Mouse (Mus musculus) midbrain, embryonic 15.5 days (tissue): ENCODE results near the gene Galnt2. TPM values are rescaled to one million over a fixed set of nuclear protein-coding genes. Genes with fewer than 3 reads are reported as not detected.
A peak's percentile ranks its signal among the peaks of the same experiment; 100 is the strongest.

Source experiments
- ATAC-seq: fragments of 200-750 bp; cut with Nextera tagmentation; replicated peaks from 2 replicates; pipeline ENCODE4 v1.8.0; 2017; ENCODE audit warnings: moderate TSS enrichment
- H3K27ac ChIP-seq: fragments of 300-500 bp; sonication (generic); 2 replicates; pipeline ENCODE4 v1.5.1; 2015; ENCODE audit warnings: mild to moderate bottlenecking, inconsistent platforms
- H3K27me3 ChIP-seq: fragments of 300-500 bp; sonication (generic); replicated peaks from 2 replicates; pipeline ENCODE4 v1.6.1; 2015; ENCODE audit warnings: inconsistent platforms
- H3K36me3 ChIP-seq: fragments of 300-500 bp; sonication (generic); replicated peaks from 2 replicates; pipeline ENCODE4 v1.6.1; 2015; ENCODE audit warnings: inconsistent platforms
- H3K4me1 ChIP-seq: fragments of 300-500 bp; sonication (generic); 2 replicates; pipeline ENCODE4 v1.6.1; 2015; ENCODE audit warnings: inconsistent platforms
- H3K4me2 ChIP-seq: fragments of 300-500 bp; sonication (generic); 2 replicates; pipeline ENCODE4 v1.6.1; 2015; ENCODE audit warnings: inconsistent platforms, mild to moderate bottlenecking, moderate library complexity
- H3K4me3 ChIP-seq: fragments of 300-500 bp; sonication (generic); 2 replicates; pipeline ENCODE4 v1.5.1; 2015; ENCODE audit warnings: mild to moderate bottlenecking, inconsistent platforms
- H3K9ac ChIP-seq: fragments of 300-500 bp; sonication (generic); 2 replicates; pipeline ENCODE4 v1.6.1; 2015; ENCODE audit warnings: mild to moderate bottlenecking, inconsistent platforms
- H3K9me3 ChIP-seq: fragments of 300-500 bp; sonication (generic); 2 replicates; pipeline ENCODE4 v1.6.1; 2016; ENCODE audit warnings: inconsistent platforms
- WGBS: fragments of 180-500 bp; shearing (Covaris S2); methylation state at CpG from one replicate; pipeline ENCODE4 v1.1.7; 2015; ENCODE audit warnings: mixed read lengths; 5-methylcytosine and 5-hydroxymethylcytosine counted together
- polyA plus RNA-seq: library from polyadenylated mRNA; unstranded; fragments of >200 nt; fragmentation: Nextera tagmentation; extraction: Ambion mirVana; gene quantifications from 2 replicates; pipeline ENCODE4 v1.2.1, GENCODE M21; 2015

The Galnt2 gene
- polyA plus RNA-seq, 1 experiment from 2014 or later: 67.4 TPM

- Histone ChIP-seq H3K9ac (no peak overlapping the region), H3K4me2 (no peak overlapping the region), H3K4me1 (peaks cover 54% of the 10 kb centered on the region), H3K27ac (no peak overlapping the region), H3K9me3 (no peaks in the 10 kb centered on the region), H3K27me3 (no peaks in the 10 kb centered on the region), H3K36me3 (no peaks in the 10 kb centered on the region), H3K4me3 (no peak overlapping the region)
- 84% methylated on average over 6 of the region's 6 CpGs for WGBS
- ATAC-seq: no peak
These were observed 8.2 kb downstream of the Galnt2 start for GRCm38 (mm10) chr8:124239350-124239749.

GRCm38 (mm10) chr8:124240932-124241331, 9.7 kb downstream of the Galnt2 start:
- Histone ChIP-seq H3K9ac (0 out of 2 replicates have a peak overlapping the region, but pooled peaks have one; percentile 2), H3K27ac (0 out of 2 replicates have a peak overlapping the region, but pooled peaks have one; percentile 40)

GRCm38 (mm10) chr8:124242208-124242607, 11.0 kb downstream of the Galnt2 start:
- H3K9me3 ChIP-seq: no peaks in the 10 kb centered on the region
- no peaks in the 10 kb centered on the region for H3K36me3 ChIP-seq
- no peak overlapping the region for H3K4me2 ChIP-seq
- H3K4me3 ChIP-seq: no peak overlapping the region
- H3K4me1 ChIP-seq: peaks cover 41% of the 10 kb centered on the region
- no peak overlapping the region for H3K27ac ChIP-seq
- H3K9ac ChIP-seq: no peak overlapping the region
- no peak for ATAC-seq
- WGBS: 78% methylated on average over 6 of the region's 6 CpGs
- no peaks in the 10 kb centered on the region for H3K27me3 ChIP-seq

More at GRCm38 (mm10) chr8:124240932-124241331, 9.7 kb downstream of the Galnt2 start:
- Histone ChIP-seq H3K4me1 (peaks cover 38% of the 10 kb centered on the region), H3K36me3 (no peaks in the 10 kb centered on the region), H3K4me3 (no peak overlapping the region), H3K27me3 (no peaks in the 10 kb centered on the region), H3K9me3 (no peaks in the 10 kb centered on the region), H3K4me2 (no peak overlapping the region)
- WGBS: 76% methylated on average over 8 of the region's 8 CpGs
- no peak for ATAC-seq

DNA sequence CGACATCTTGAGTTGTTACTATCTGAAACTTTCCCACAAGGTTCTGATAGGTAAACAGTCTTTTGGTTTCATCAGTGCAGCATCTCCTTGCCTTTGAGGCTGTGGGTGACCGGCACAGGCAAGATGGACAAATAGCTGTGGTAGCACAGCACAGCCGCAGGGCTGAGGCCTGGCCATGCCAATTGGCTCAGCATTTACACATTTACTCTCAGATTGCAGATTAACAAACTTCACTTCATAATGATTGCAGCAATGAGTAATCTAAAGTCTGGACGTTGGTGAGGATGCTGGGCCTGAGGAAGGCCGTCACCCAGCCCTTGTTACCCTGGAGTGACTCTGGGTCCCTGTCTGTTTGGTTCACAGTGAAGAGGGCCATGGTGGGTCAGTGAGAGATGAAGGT, 11.7 kb downstream of the Galnt2 start:
- no peaks in the 10 kb centered on the region for H3K9me3 ChIP-seq
- H3K36me3 ChIP-seq: no peaks in the 10 kb centered on the region
- H3K9ac ChIP-seq: no peak overlapping the region
- no peaks in the 10 kb centered on the region for H3K27me3 ChIP-seq
- no peak for ATAC-seq
- 95% methylated on average over 5 of the region's 5 CpGs for WGBS
- H3K4me3 ChIP-seq: no peak overlapping the region
- H3K4me2 ChIP-seq: no peak overlapping the region
- H3K4me1 ChIP-seq: peaks cover 41% of the 10 kb centered on the region
- no peak overlapping the region for H3K27ac ChIP-seq

DNA sequence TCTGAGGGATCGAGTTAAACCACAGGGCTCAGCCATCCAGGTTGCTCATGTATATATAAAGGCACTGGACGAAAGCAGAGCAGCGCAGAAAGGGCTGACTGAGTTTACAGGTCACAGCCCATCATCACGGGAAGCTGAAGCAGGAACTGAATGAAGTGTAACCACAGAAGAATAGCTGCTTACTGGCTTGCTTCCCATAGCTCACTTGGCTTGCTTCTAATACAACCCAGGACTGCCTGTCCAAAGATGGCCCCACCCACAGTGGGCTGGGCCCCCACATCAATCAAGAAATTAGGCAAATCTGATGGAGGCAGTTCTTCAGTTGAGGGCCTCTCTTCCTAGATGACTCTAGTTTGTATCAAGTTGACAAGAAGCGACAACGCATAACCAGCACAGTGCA, 16.4 kb downstream of the Galnt2 start:
- 87% methylated on average over 6 of the region's 6 CpGs for WGBS
- Histone ChIP-seq H3K9me3 (no peaks in the 10 kb centered on the region), H3K4me2 (no peak overlapping the region), H3K4me1 (peaks cover 11% of the 10 kb centered on the region), H3K4me3 (no peak overlapping the region), H3K27me3 (no peaks in the 10 kb centered on the region), H3K27ac (no peak overlapping the region), H3K36me3 (no peaks in the 10 kb centered on the region), H3K9ac (no peak overlapping the region)
- no peak for ATAC-seq

GRCm38 (mm10) chr8:124248688-124249087, 17.5 kb downstream of the Galnt2 start:
- Histone ChIP-seq H3K9me3 (no peaks in the 10 kb centered on the region), H3K4me2 (no peak overlapping the region), H3K4me3 (no peak overlapping the region), H3K27ac (no peak overlapping the region), H3K4me1 (peaks cover 15% of the 10 kb centered on the region), H3K36me3 (no peaks in the 10 kb centered on the region), H3K27me3 (no peaks in the 10 kb centered on the region), H3K9ac (no peak overlapping the region)
- WGBS: 96% methylated on average over 6 of the region's 6 CpGs
- no peak for ATAC-seq

GRCm38 (mm10) chr8:124250255-124250654, 19.1 kb downstream of the Galnt2 start:
- Histone ChIP-seq H3K36me3 (no peaks in the 10 kb centered on the region), H3K4me3 (no peak overlapping the region), H3K9ac (no peak overlapping the region), H3K27me3 (no peaks in the 10 kb centered on the region), H3K9me3 (no peaks in the 10 kb centered on the region), H3K4me1 (peaks cover 15% of the 10 kb centered on the region), H3K4me2 (no peak overlapping the region), H3K27ac (no peak overlapping the region)
- WGBS: 34% methylated on average over 3 of the region's 3 CpGs
- ATAC-seq: no peak

DNA sequence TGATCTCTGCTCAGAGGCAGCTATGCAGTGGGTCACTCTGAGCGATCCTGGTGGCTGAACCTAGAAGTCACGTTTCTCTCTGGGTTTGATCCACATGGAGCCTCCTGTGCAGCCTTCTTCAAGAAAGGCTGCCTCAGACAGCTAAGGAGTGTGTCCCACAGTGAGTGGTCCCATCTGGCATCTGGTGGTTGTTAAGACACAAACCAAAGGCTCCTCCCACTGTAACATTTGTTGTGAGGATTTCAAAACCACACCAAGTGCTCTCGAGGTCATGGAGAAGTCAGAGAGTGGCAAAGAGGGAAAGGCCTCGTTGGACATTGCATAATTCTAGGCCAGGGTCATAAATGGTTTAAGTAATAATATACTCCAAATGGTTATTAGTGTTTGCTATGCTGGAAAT, 19.6 kb downstream of the Galnt2 start:
- Histone ChIP-seq H3K4me1 (peaks cover 17% of the 10 kb centered on the region), H3K27ac (no peak overlapping the region), H3K4me2 (no peak overlapping the region), H3K9ac (no peak overlapping the region), H3K36me3 (no peaks in the 10 kb centered on the region), H3K4me3 (no peak overlapping the region), H3K9me3 (no peaks in the 10 kb centered on the region), H3K27me3 (no peaks in the 10 kb centered on the region)
- 41% methylated on average over 4 of the region's 4 CpGs for whole genome bisulfite sequencing
- ATAC-seq: no peak

- H3K9ac ChIP-seq: no peak overlapping the region
- no peaks in the 10 kb centered on the region for H3K36me3 ChIP-seq
- no peak overlapping the region for H3K4me3 ChIP-seq
- H3K4me1 ChIP-seq: peaks cover 32% of the 10 kb centered on the region
- ATAC-seq: no peak
- H3K27ac ChIP-seq: no peak overlapping the region
- H3K27me3 ChIP-seq: no peaks in the 10 kb centered on the region
- H3K4me2 ChIP-seq: no peak overlapping the region
- WGBS: 89% methylated on average over 5 of the region's 5 CpGs
- no peaks in the 10 kb centered on the region for H3K9me3 ChIP-seq
These were observed 21.4 kb downstream of the Galnt2 start for GRCm38 (mm10) chr8:124252533-124252950.

DNA sequence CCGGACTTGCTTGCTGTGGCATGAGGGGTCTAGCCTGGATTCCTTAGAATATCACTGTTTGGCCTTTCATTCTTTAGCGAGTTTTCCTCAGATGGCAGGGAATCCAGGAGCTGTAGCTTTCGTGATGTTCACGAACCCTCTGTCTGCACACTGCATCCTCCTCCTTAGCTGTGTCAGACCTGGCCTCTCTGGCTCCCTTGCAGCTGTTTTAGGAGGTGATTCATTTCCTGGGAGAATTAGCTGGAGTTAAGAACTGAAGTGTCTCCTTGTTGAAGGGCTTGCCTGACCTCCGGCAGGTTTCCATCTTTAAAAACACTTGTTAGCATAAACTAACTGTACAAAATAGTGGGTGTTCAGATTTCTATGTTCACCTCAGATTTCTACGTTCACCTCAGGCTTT, 22.7 kb downstream of the Galnt2 start:
- 91% methylated on average over 6 of the region's 6 CpGs for WGBS
- H3K4me1 ChIP-seq: peaks cover 46% of the 10 kb centered on the region
- ATAC-seq: no peak

DNA sequence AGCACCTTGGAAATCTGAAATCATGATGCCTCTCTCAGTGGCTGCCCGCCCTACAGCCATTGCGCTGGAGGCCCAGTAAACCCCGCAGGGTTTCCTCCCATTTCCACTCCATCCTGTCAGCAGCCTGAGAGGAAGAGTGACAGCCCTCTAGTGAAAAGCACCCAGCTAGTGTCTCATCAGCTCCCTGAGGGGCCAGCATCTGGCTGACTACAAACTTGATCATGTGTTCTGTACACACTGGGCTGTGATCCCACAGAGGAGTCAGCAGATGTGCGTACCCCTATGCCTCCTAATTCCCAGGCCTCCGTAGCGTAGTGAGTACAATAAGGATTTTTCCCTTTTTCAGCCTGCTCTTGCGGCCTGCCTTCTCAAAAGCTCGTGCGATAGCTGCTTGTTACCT, 25.6 kb downstream of the Galnt2 start:
- H3K9ac ChIP-seq: no peak overlapping the region; the same call in 1 of the 2 replicates
- peak overlapping the region; percentile 72 for H3K27ac ChIP-seq
- 52% methylated on average over 9 of the region's 9 CpGs for WGBS
- H3K36me3 ChIP-seq: no peaks in the 10 kb centered on the region
- no peak overlapping the region for H3K4me3 ChIP-seq
- peak; percentile 41; the same call in 1 of the 2 replicates for ATAC-seq
- no peaks in the 10 kb centered on the region for H3K27me3 ChIP-seq
- no peak overlapping the region for H3K4me2 ChIP-seq
- no peaks in the 10 kb centered on the region for H3K9me3 ChIP-seq
- H3K4me1 ChIP-seq: peaks cover 58% of the 10 kb centered on the region

More for the DNA sequence above, 22.7 kb downstream of the Galnt2 start:
- H3K9me3 ChIP-seq: no peaks in the 10 kb centered on the region
- H3K9ac ChIP-seq: no peak overlapping the region
- no peak overlapping the region for H3K4me2 ChIP-seq
- no peaks in the 10 kb centered on the region for H3K36me3 ChIP-seq
- no peaks in the 10 kb centered on the region for H3K27me3 ChIP-seq
- H3K4me3 ChIP-seq: no peak overlapping the region
- no peak overlapping the region for H3K27ac ChIP-seq

GRCm38 (mm10) chr8:124257363-124257762, 26.2 kb downstream of the Galnt2 start:
- peak; percentile 51; the same call in 1 of the 2 replicates for ATAC-seq
- H3K9ac ChIP-seq: no peak overlapping the region
- H3K9me3 ChIP-seq: no peaks in the 10 kb centered on the region
- 22% methylated on average over 10 of the region's 10 CpGs for WGBS
- no peak overlapping the region for H3K4me2 ChIP-seq
- H3K4me1 ChIP-seq: peaks cover 63% of the 10 kb centered on the region
- no peak overlapping the region for H3K4me3 ChIP-seq
- H3K36me3 ChIP-seq: no peaks in the 10 kb centered on the region
- no peaks in the 10 kb centered on the region for H3K27me3 ChIP-seq
- H3K27ac ChIP-seq: peak overlapping the region; percentile 72

DNA sequence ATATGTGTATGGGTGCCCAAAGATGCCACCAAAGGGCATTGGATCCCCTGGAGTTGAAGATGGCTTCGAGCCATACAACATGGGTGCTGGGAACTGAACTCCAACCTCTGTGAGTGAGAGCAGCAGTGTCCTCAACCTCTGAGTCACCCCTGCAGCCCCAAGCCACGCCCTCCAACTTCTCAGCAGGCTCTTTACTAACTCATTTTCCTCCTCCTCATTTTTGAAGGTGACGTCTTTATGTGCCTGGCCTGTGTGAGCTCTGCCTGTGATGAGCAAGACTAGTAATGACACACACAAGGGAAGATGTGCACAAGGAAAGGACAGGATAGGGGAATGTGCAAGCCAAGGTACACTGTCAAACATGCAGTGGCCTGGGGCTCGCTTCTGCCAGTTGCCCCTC, 28.0 kb downstream of the Galnt2 start:
- Histone ChIP-seq H3K4me3 (no peak overlapping the region), H3K27ac (no peak overlapping the region), H3K9me3 (no peaks in the 10 kb centered on the region), H3K4me1 (peaks cover 77% of the 10 kb centered on the region), H3K4me2 (no peak overlapping the region), H3K9ac (no peak overlapping the region), H3K27me3 (no peaks in the 10 kb centered on the region), H3K36me3 (no peaks in the 10 kb centered on the region)
- no peak for ATAC-seq
- 93% methylated on average over 4 of the region's 4 CpGs for WGBS
